In the genomic region with DNA sequence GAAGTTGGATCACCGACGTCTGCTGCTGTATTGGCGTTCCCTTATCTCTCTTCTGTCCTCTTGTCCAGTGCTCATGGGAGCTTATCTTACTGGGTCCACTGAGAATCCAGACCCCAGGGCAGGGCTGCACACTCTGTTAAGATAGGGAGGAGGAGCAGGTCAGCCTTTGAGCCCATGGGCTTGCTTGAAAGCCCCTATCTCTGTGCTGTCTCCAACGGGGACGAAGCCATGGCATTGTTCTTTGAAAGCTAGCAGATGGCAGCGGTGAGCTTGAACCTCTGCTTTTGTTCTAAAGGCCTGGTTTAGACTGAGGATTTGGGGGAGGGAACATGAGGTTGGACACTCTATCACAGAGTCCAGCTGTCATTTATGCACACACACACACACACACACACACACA, we compare ENCODE assay signal across 22 mouse cellular contexts.
DNase-seq lines count a peak whose midpoint lies in the region; ATAC-seq lines count a peak whose summit lies in the region.
"Had no signal": no experiment of that assay in that cellular context is flagged by ENCODE, and none has a peak within 500 bp of the region (broad histone marks: within the 10 kb centered on the region; RNA-seq: fewer than 3 reads in every experiment).

No protein-coding gene starts in this region.

- peaks cover 21% of the 10 kb centered on the region for H3K4me1 ChIP-seq in hindbrain, embryonic 10.5 days (replicated peaks)
- peaks cover 2% of the 10 kb centered on the region; the same call in 1 of the 2 replicates for H3K4me1 ChIP-seq in hindbrain, embryonic 14.5 days (replicated peaks; ENCODE audit: control insufficient read depth, insufficient read depth, low read length)
- H3K4me1 ChIP-seq in midbrain, embryonic 15.5 days: peaks cover 3% of the 10 kb centered on the region; the same call in 1 of the 2 replicates
- H3K4me1 ChIP-seq: embryonic facial prominence, embryonic 12.5 days had no signal

- H3K27ac ChIP-seq in hindbrain, embryonic 10.5 days: peak overlapping the region; percentile 69
- H3K27ac ChIP-seq in hindbrain, embryonic 14.5 days: no peak overlapping the region
- peak overlapping the region; percentile 45; the same call in 1 of the 2 replicates for H3K27ac ChIP-seq in midbrain, embryonic 15.5 days
- H3K27ac ChIP-seq: embryonic facial prominence, embryonic 12.5 days; heart, embryonic 15.5 days; hindbrain, embryonic 13.5 days; left cerebral cortex, adult 2 months; stomach, postnatal 0 days had no signal

- no peak overlapping the region for H3K9ac ChIP-seq in hindbrain, embryonic 14.5 days
- no peak overlapping the region for H3K9ac ChIP-seq in midbrain, embryonic 15.5 days
- H3K9ac ChIP-seq: embryonic facial prominence, embryonic 12.5 days; heart, embryonic 15.5 days; hindbrain, embryonic 13.5 days had no signal

- no peaks in the 10 kb centered on the region for H3K36me3 ChIP-seq in hindbrain, embryonic 10.5 days
- no peaks in the 10 kb centered on the region for H3K36me3 ChIP-seq in hindbrain, embryonic 14.5 days (replicated peaks; ENCODE audit: control insufficient read depth, insufficient read depth)
- no peaks in the 10 kb centered on the region for H3K36me3 ChIP-seq in midbrain, embryonic 15.5 days (replicated peaks)
- H3K36me3 ChIP-seq: embryonic facial prominence, embryonic 12.5 days; heart, embryonic 15.5 days; hindbrain, embryonic 13.5 days had no signal

- WGBS in hindbrain, embryonic 10.5 days: 52% methylated on average over 6 of the region's 6 CpGs
- WGBS in hindbrain, embryonic 14.5 days: 31% methylated on average over 6 of the region's 6 CpGs
- WGBS in midbrain, embryonic 15.5 days: 23% methylated on average over 6 of the region's 6 CpGs

- no peaks in the 10 kb centered on the region for H3K27me3 ChIP-seq in hindbrain, embryonic 10.5 days (ENCODE audit: insufficient read depth, poor library complexity, severe bottlenecking)
- H3K27me3 ChIP-seq in hindbrain, embryonic 14.5 days (ENCODE audit: control insufficient read depth, insufficient read depth, low read length): no peaks in the 10 kb centered on the region
- H3K27me3 ChIP-seq in midbrain, embryonic 15.5 days (replicated peaks): no peaks in the 10 kb centered on the region
- H3K27me3 ChIP-seq: embryonic facial prominence, embryonic 12.5 days; heart, embryonic 15.5 days; hindbrain, embryonic 13.5 days had no signal

- H3K4me2 ChIP-seq in hindbrain, embryonic 14.5 days (replicated peaks): no peak overlapping the region
- no peak overlapping the region for H3K4me2 ChIP-seq in midbrain, embryonic 15.5 days
- H3K4me2 ChIP-seq: embryonic facial prominence, embryonic 12.5 days; heart, embryonic 15.5 days; hindbrain, embryonic 13.5 days had no signal

- DNase-seq in hindbrain, embryonic 10.5 days (ENCODE audit: low spot score): peak; percentile 44
- DNase-seq in hindbrain, embryonic 14.5 days (ENCODE audit: low spot score): no peak
- DNase-seq in embryo, embryonic 10 days (ENCODE audit: low spot score): peak; percentile 56
- peak; percentile 32 for DNase-seq in embryo, embryonic 11 days
- no peak for DNase-seq in urinary bladder, postnatal 14 days (ENCODE audit: low spot score)
- no peak for DNase-seq in urinary bladder, adult 18-20 months (ENCODE audit: low spot score in 2 of 2)
- DNase-seq: adrenal gland, adult 8-10 months; cerebellum, postnatal 10 days; kidney, postnatal 36 days; layer of hippocampus, adult 9-11 months; left cerebral cortex, postnatal 4 days; liver; right cerebral cortex, postnatal 4 days had no signal

- H3K4me3 ChIP-seq in hindbrain, embryonic 10.5 days: no peak overlapping the region
- no peak overlapping the region for H3K4me3 ChIP-seq in hindbrain, embryonic 14.5 days (replicated peaks; ENCODE audit: low read length)
- H3K4me3 ChIP-seq in midbrain, embryonic 15.5 days: no peak overlapping the region
- H3K4me3 ChIP-seq: embryonic facial prominence, embryonic 12.5 days; heart, embryonic 15.5 days; hindbrain, embryonic 13.5 days; left cerebral cortex, adult 2 months; myocyte had no signal

- ATAC-seq in hindbrain, embryonic 14.5 days (ENCODE audit: low FRiP score): no peak
- no peak for ATAC-seq in midbrain, embryonic 15.5 days (replicated peaks)
- ATAC-seq: intestine, embryonic 16.5 days; lung, postnatal 0 days had no signal

- H3K9me3 ChIP-seq in hindbrain, embryonic 10.5 days: no peaks in the 10 kb centered on the region
- H3K9me3 ChIP-seq in hindbrain, embryonic 14.5 days (ENCODE audit: control insufficient read depth, low read length): no peaks in the 10 kb centered on the region
- H3K9me3 ChIP-seq in midbrain, embryonic 15.5 days: no peaks in the 10 kb centered on the region
- H3K9me3 ChIP-seq: embryonic facial prominence, embryonic 12.5 days; heart, embryonic 15.5 days; hindbrain, embryonic 13.5 days had no signal

Comparison
In these comparisons a context has a peak if more than half of its experiments do, and no peak if none do; other contexts are left out.
1. DNase-seq: peak in hindbrain, embryonic 10.5 days (single experiment), embryo, embryonic 10 days (single experiment) and embryo, embryonic 11 days (single experiment); none in hindbrain, embryonic 14.5 days (single experiment), urinary bladder, postnatal 14 days (single experiment) and urinary bladder, adult 18-20 months (0 of 2).